Mouse (Mus musculus): ENCODE results near the gene Hist1h3b. TPM values are rescaled to one million over a fixed set of nuclear protein-coding genes. Genes with fewer than 3 reads are reported as not detected.

Gene Hist1h3b
- polyA plus RNA-seq, 1 experiment from 2014 or later: 2.3 TPM

GRCm38 (mm10) chr13:23724239-23724638, 27.8 kb upstream of the Hist1h3b start:
- Histone ChIP-seq H3K9me3 (no peaks in the 10 kb centered on the region), H3K4me2 (no peak overlapping the region), H3K4me3 (no peak overlapping the region), H3K36me3 (no peaks in the 10 kb centered on the region), H3K4me1 (replicated peaks) (no peaks in the 10 kb centered on the region), H3K9ac (no peak overlapping the region), H3K27me3 (no peaks in the 10 kb centered on the region), H3K27ac (replicated peaks) (no peak overlapping the region)
- WGBS: 88% methylated on average over 4 of the region's 4 CpGs
- no peak for ATAC-seq (ENCODE audit: low read depth)

GRCm38 (mm10) chr13:23725213-23725612, 26.9 kb upstream of the Hist1h3b start:
- Histone ChIP-seq H3K9me3 (no peaks in the 10 kb centered on the region), H3K27ac (replicated peaks) (no peak overlapping the region), H3K4me2 (no peak overlapping the region), H3K4me1 (replicated peaks) (no peaks in the 10 kb centered on the region), H3K27me3 (no peaks in the 10 kb centered on the region), H3K4me3 (no peak overlapping the region), H3K36me3 (no peaks in the 10 kb centered on the region), H3K9ac (no peak overlapping the region)
- 60% methylated on average over 1 of the region's 1 CpGs for WGBS
- ATAC-seq (ENCODE audit: low read depth): no peak

GRCm38 (mm10) chr13:23728472-23729191, 23.4 kb upstream of the Hist1h3b start:
- Histone ChIP-seq H3K4me2 (no peak overlapping the region), H3K36me3 (no peaks in the 10 kb centered on the region), H3K4me3 (no peak overlapping the region), H3K9ac (no peak overlapping the region), H3K27me3 (no peaks in the 10 kb centered on the region), H3K4me1 (replicated peaks) (no peaks in the 10 kb centered on the region), H3K27ac (replicated peaks) (no peak overlapping the region), H3K9me3 (no peaks in the 10 kb centered on the region)
- 91% methylated on average over 18 of the region's 18 CpGs for WGBS
- no peak for ATAC-seq (ENCODE audit: low read depth)

GRCm38 (mm10) chr13:23729192-23729525, 22.9 kb upstream of the Hist1h3b start:
- Histone ChIP-seq H3K4me2 (no peak overlapping the region), H3K9me3 (no peaks in the 10 kb centered on the region), H3K4me1 (replicated peaks) (no peaks in the 10 kb centered on the region), H3K4me3 (no peak overlapping the region), H3K27ac (replicated peaks) (no peak overlapping the region), H3K27me3 (no peaks in the 10 kb centered on the region), H3K9ac (no peak overlapping the region), H3K36me3 (no peaks in the 10 kb centered on the region)
- ATAC-seq (ENCODE audit: low read depth): no peak
- 94% methylated on average over 9 of the region's 9 CpGs for WGBS

GRCm38 (mm10) chr13:23729706-23730105, 22.4 kb upstream of the Hist1h3b start:
- Histone ChIP-seq H3K27me3 (no peaks in the 10 kb centered on the region), H3K4me2 (no peak overlapping the region), H3K9me3 (no peaks in the 10 kb centered on the region), H3K36me3 (no peaks in the 10 kb centered on the region), H3K9ac (no peak overlapping the region), H3K4me1 (replicated peaks) (no peaks in the 10 kb centered on the region), H3K27ac (replicated peaks) (no peak overlapping the region), H3K4me3 (no peak overlapping the region)
- WGBS: 90% methylated on average over 5 of the region's 5 CpGs
- no peak for ATAC-seq (ENCODE audit: low read depth)

GRCm38 (mm10) chr13:23730479-23730878, 21.6 kb upstream of the Hist1h3b start:
- WGBS: 37% methylated on average over 8 of the region's 8 CpGs

GRCm38 (mm10) chr13:23732156-23732804, 19.8 kb upstream of the Hist1h3b start:
- Histone ChIP-seq H3K4me2 (no peak overlapping the region), H3K9ac (no peak overlapping the region), H3K27me3 (no peaks in the 10 kb centered on the region), H3K4me1 (replicated peaks) (no peaks in the 10 kb centered on the region), H3K9me3 (no peaks in the 10 kb centered on the region), H3K36me3 (no peaks in the 10 kb centered on the region), H3K4me3 (no peak overlapping the region), H3K27ac (replicated peaks) (no peak overlapping the region)
- 26% methylated on average over 8 of the region's 8 CpGs for WGBS
- no peak for ATAC-seq (ENCODE audit: low read depth)

More at GRCm38 (mm10) chr13:23730479-23730878, 21.6 kb upstream of the Hist1h3b start:
- ATAC-seq (ENCODE audit: low read depth): no peak
- Histone ChIP-seq H3K36me3 (no peaks in the 10 kb centered on the region), H3K9ac (no peak overlapping the region), H3K27me3 (no peaks in the 10 kb centered on the region), H3K27ac (replicated peaks) (no peak overlapping the region), H3K4me1 (replicated peaks) (no peaks in the 10 kb centered on the region), H3K9me3 (no peaks in the 10 kb centered on the region), H3K4me3 (no peak overlapping the region), H3K4me2 (no peak overlapping the region)

GRCm38 (mm10) chr13:23737091-23737490, 15.0 kb upstream of the Hist1h3b start:
- ATAC-seq (ENCODE audit: low read depth): no peak
- WGBS: 75% methylated on average over 5 of the region's 5 CpGs

GRCm38 (mm10) chr13:23738041-23738440, 14.0 kb upstream of the Hist1h3b start:
- 22% methylated on average over 4 of the region's 4 CpGs for WGBS
- ATAC-seq (ENCODE audit: low read depth): no peak
- peak overlapping the region; percentile 48 for H3K4me3 ChIP-seq

More at GRCm38 (mm10) chr13:23737091-23737490, 15.0 kb upstream of the Hist1h3b start:
- H3K9me3 ChIP-seq: no peaks in the 10 kb centered on the region
- no peaks in the 10 kb centered on the region for H3K27me3 ChIP-seq
- no peak overlapping the region for H3K9ac ChIP-seq
- H3K36me3 ChIP-seq: no peaks in the 10 kb centered on the region
- no peak overlapping the region for H3K4me2 ChIP-seq
- H3K27ac ChIP-seq (replicated peaks): no peak overlapping the region
- no peak overlapping the region for H3K4me3 ChIP-seq
- peaks cover 28% of the 10 kb centered on the region for H3K4me1 ChIP-seq (replicated peaks)

GRCm38 (mm10) chr13:23738677-23739068, 13.4 kb upstream of the Hist1h3b start, which contains the start of gene Hist1h1c:
Gene Hist1h1c, plus strand, starts transcription at chr13:23738808.
- ATAC-seq (ENCODE audit: low read depth): peak; percentile 95
- Histone ChIP-seq H3K27ac (replicated peaks) (peak within 1 kb of the TSS; percentile 90), H3K4me3 (peak within 1 kb of the TSS; percentile 48), H3K36me3 (no peaks in the 10 kb centered on the region), H3K9me3 (no peaks in the 10 kb centered on the region), H3K4me1 (replicated peaks) (peaks cover 28% of the 10 kb centered on the region), H3K4me2 (peak within 1 kb of the TSS; percentile 98), H3K27me3 (no peaks in the 10 kb centered on the region), H3K9ac (peak within 1 kb of the TSS; percentile 78)
- under 1% methylated on average over 38 of the region's 38 CpGs for WGBS

More at GRCm38 (mm10) chr13:23738041-23738440, 14.0 kb upstream of the Hist1h3b start:
- H3K4me2 ChIP-seq: peak overlapping the region; percentile 98
- peak overlapping the region; percentile 78 for H3K9ac ChIP-seq
- H3K36me3 ChIP-seq: no peaks in the 10 kb centered on the region
- no peaks in the 10 kb centered on the region for H3K9me3 ChIP-seq
- H3K27ac ChIP-seq (replicated peaks): peak overlapping the region; percentile 90
- peaks cover 28% of the 10 kb centered on the region for H3K4me1 ChIP-seq (replicated peaks)
- no peaks in the 10 kb centered on the region for H3K27me3 ChIP-seq

- WGBS: under 1% methylated on average over 39 of the region's 39 CpGs
- Histone ChIP-seq H3K4me2 (peak overlapping the region; percentile 98), H3K27me3 (no peaks in the 10 kb centered on the region), H3K27ac (replicated peaks) (peak overlapping the region; percentile 90), H3K36me3 (no peaks in the 10 kb centered on the region), H3K9me3 (no peaks in the 10 kb centered on the region), H3K4me1 (replicated peaks) (peaks cover 28% of the 10 kb centered on the region), H3K9ac (peak overlapping the region; percentile 78), H3K4me3 (peak overlapping the region; percentile 48)
- ATAC-seq (ENCODE audit: low read depth): peak; percentile 93
Measured at GRCm38 (mm10) chr13:23739069-23739921, 12.8 kb upstream of the Hist1h3b start.

- H3K36me3 ChIP-seq: no peaks in the 10 kb centered on the region
- peak overlapping the region; percentile 48 for H3K4me3 ChIP-seq
- 1% methylated on average over 14 of the region's 14 CpGs for WGBS
- no peaks in the 10 kb centered on the region for H3K9me3 ChIP-seq
- no peak for ATAC-seq (ENCODE audit: low read depth)
- H3K27ac ChIP-seq (replicated peaks): peak overlapping the region; percentile 90
- H3K4me1 ChIP-seq (replicated peaks): peaks cover 32% of the 10 kb centered on the region
- H3K27me3 ChIP-seq: no peaks in the 10 kb centered on the region
- peak overlapping the region; percentile 98 for H3K4me2 ChIP-seq
- peak overlapping the region; percentile 78 for H3K9ac ChIP-seq
Measured at GRCm38 (mm10) chr13:23739922-23740252, 12.2 kb upstream of the Hist1h3b start.

Measured in neural tube, embryonic 13.5 days (tissue).